Mouse (Mus musculus): ENCODE data around the gene 4930522H14Rik. TPM values are rescaled to one million over a fixed set of nuclear protein-coding genes. Genes with fewer than 3 reads are reported as not detected.

The 4930522H14Rik gene
- total and polyA plus RNA-seq, 3 experiments, result not detected

DNA sequence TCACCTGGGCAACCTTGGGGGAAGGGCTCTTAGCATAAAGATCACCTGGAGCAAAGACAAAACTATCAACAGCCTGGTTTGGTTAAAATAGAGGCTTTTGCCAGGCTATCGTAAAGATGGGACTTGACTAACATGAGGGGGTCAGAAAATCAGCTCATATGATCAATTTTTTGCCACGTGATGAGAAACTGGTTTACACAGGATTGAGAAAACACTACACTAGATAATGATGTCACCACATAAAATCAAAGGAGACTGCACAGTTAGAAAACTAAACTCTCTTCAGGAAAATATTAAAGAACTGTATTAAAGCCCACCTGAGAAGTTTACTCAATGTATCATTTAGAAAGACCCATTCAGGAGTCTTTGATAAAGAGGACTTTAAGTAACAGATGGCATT is 56.0 kb downstream of the 4930522H14Rik start:
- peaks cover 0 to 33% of the 10 kb centered on the region in 2 experiments; a peak in 2 of 4 replicates for H3K36me3 ChIP-seq (ENCODE audit: control insufficient read depth in 1 of 2, insufficient read depth in 2 of 2, low read length in 2 of 2)
- H3K4me3 ChIP-seq (ENCODE audit: control insufficient read depth in 1 of 2, insufficient read depth in 1 of 2, low read depth in 2 of 2, low read length in 2 of 2), result peak overlapping the region; percentile 9 to 100; a peak in 3 of 4 replicates
- TF ChIP-seq ZMIZ1 (IDR thresholded peaks at IDR 0.05; ENCODE audit: low read depth, low read length), result no peak
- peak; percentile 38; the same call in 1 of the 2 replicates for TF ChIP-seq USF1 (IDR thresholded peaks at IDR 0.05; ENCODE audit: low read depth, low read length)
- H3K79me2 ChIP-seq (ENCODE audit: control insufficient read depth, insufficient read depth, low read length, poor library complexity), result peaks cover 37% of the 10 kb centered on the region
- peaks cover 0 to 3% of the 10 kb centered on the region in 2 experiments; a peak in 3 of 4 replicates for H3K27me3 ChIP-seq (ENCODE audit: control insufficient read depth in 1 of 2, insufficient read depth in 2 of 2, low read length in 2 of 2)
- H3K4me1 ChIP-seq (ENCODE audit: control insufficient read depth in 1 of 2, insufficient read depth in 2 of 2, low read length in 2 of 2), result peaks cover 13 to 15% of the 10 kb centered on the region in 2 experiments
- H3K9ac ChIP-seq (ENCODE audit: control insufficient read depth, low read depth, low read length, poor library complexity, severe bottlenecking), result no peak overlapping the region; the same call in 1 of the 2 replicates
- H3K27ac ChIP-seq (ENCODE audit: control insufficient read depth, low read depth, low read length), result no peak overlapping the region
- H3K9me3 ChIP-seq (replicated peaks; ENCODE audit: insufficient read depth, low read length), result no peaks in the 10 kb centered on the region
- no peak for DNase-seq (ENCODE audit: low read depth, low spot score)

DNA sequence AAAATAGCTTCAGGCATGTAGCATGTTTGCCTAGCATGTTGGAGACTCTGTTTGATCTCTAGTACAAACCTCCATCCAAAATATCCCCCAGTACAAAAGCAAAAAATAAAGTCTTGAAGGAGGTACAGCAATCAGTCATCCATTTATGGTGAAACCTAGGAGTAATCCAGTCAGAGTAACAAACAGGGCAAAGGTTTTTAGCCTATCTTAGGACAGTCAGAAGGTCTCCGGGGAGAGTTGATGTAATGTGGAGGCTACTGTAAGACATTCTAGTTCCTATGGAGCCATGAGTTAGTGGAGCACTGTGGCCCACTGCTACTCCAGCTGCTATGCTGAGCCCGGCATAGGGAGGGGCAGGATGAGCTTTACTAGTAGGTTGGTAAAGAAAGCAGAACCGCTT is 58.5 kb downstream of the 4930522H14Rik start:
- H3K4me3 ChIP-seq (ENCODE audit: control insufficient read depth in 1 of 2, insufficient read depth in 1 of 2, low read depth in 2 of 2, low read length in 2 of 2), result no peak overlapping the region
- peaks cover 0 to 45% of the 10 kb centered on the region in 2 experiments; a peak in 3 of 4 replicates for H3K36me3 ChIP-seq (ENCODE audit: control insufficient read depth in 1 of 2, insufficient read depth in 2 of 2, low read length in 2 of 2)
- DNase-seq (ENCODE audit: low read depth, low spot score), result no peak

DNA sequence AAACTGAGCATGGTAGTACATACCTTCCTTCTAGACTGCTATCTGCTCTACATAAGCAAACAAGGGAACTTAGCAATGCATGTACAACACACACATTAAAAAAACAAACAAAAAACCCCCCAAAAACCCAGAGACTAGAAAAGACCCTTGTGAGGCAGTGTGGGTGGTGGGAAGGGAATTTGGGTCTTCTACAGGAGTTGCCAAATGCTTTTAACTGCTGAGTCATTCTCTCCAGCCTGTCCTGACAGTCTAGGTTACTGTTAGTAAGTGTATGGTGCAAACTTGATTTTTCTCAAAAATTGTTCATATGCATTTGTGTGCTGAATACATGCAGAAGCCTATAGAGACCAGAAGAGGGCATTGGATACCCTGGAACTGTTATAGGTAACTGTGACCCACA is 59.5 kb downstream of the 4930522H14Rik start:
- H3K4me1 ChIP-seq (ENCODE audit: control insufficient read depth in 1 of 2, insufficient read depth in 2 of 2, low read length in 2 of 2), result peaks cover 12 to 13% of the 10 kb centered on the region in 2 experiments
- H3K36me3 ChIP-seq (ENCODE audit: control insufficient read depth in 1 of 2, insufficient read depth in 2 of 2, low read length in 2 of 2), result peaks cover 0 to 46% of the 10 kb centered on the region in 2 experiments; a peak in 3 of 4 replicates
- H3K27ac ChIP-seq (ENCODE audit: control insufficient read depth, low read depth, low read length), result no peak overlapping the region
- TF ChIP-seq BHLHE40 (IDR thresholded peaks at IDR 0.05; ENCODE audit: borderline replicate concordance, low read depth, low read length) (no peak), GABPA (IDR thresholded peaks at IDR 0.05; ENCODE audit: low read depth, low read length) (peak; percentile 63; the same call in 1 of the 2 replicates), JUND (IDR thresholded peaks at IDR 0.05; ENCODE audit: low read depth, low read length) (no peak)
- H3K4me3 ChIP-seq (ENCODE audit: control insufficient read depth in 1 of 2, insufficient read depth in 1 of 2, low read depth in 2 of 2, low read length in 2 of 2), result no peak overlapping the region
- no peaks in the 10 kb centered on the region for H3K27me3 ChIP-seq (ENCODE audit: control insufficient read depth in 1 of 2, insufficient read depth in 2 of 2, low read length in 2 of 2)
- peak; percentile 36 for DNase-seq (ENCODE audit: low read depth, low spot score)
- no peaks in the 10 kb centered on the region for H3K9me3 ChIP-seq (replicated peaks; ENCODE audit: insufficient read depth, low read length)
- H3K79me2 ChIP-seq (ENCODE audit: control insufficient read depth, insufficient read depth, low read length, poor library complexity), result peaks cover 50% of the 10 kb centered on the region
- H3K9ac ChIP-seq (ENCODE audit: control insufficient read depth, low read depth, low read length, poor library complexity, severe bottlenecking), result no peak overlapping the region

More for the DNA sequence above, 58.5 kb downstream of the 4930522H14Rik start:
- Histone ChIP-seq H3K9ac (ENCODE audit: control insufficient read depth, low read depth, low read length, poor library complexity, severe bottlenecking) (no peak overlapping the region), H3K79me2 (ENCODE audit: control insufficient read depth, insufficient read depth, low read length, poor library complexity) (peaks cover 46% of the 10 kb centered on the region), H3K27me3 (ENCODE audit: control insufficient read depth in 1 of 2, insufficient read depth in 2 of 2, low read length in 2 of 2) (no peaks in the 10 kb centered on the region; a peak in 1 of 4 replicates), H3K4me1 (ENCODE audit: control insufficient read depth in 1 of 2, insufficient read depth in 2 of 2, low read length in 2 of 2) (peaks cover 13 to 15% of the 10 kb centered on the region in 2 experiments), H3K9me3 (replicated peaks; ENCODE audit: insufficient read depth, low read length) (no peaks in the 10 kb centered on the region), H3K27ac (ENCODE audit: control insufficient read depth, low read depth, low read length) (no peak overlapping the region)
- TF ChIP-seq UBTF (IDR thresholded peaks at IDR 0.05; ENCODE audit: borderline replicate concordance, insufficient read depth, low read depth, low read length) (no peak), SIN3A (IDR thresholded peaks at IDR 0.05; ENCODE audit: low read length) (no peak), GABPA (IDR thresholded peaks at IDR 0.05; ENCODE audit: low read depth, low read length) (no peak), TCF12 (IDR thresholded peaks at IDR 0.05; ENCODE audit: low read depth, low read length) (no peak), MAX (IDR thresholded peaks at IDR 0.05; ENCODE audit: low read length) (no peak), TBP (IDR thresholded peaks at IDR 0.05; ENCODE audit: low read depth, low read length) (no peak), POLR2AphosphoS5 (IDR thresholded peaks at IDR 0.05; ENCODE audit: borderline replicate concordance, low read depth, low read length) (no peak), POLR2AphosphoS2 (IDR thresholded peaks at IDR 0.05; ENCODE audit: low read length) (no peak), ZC3H11A (IDR thresholded peaks at IDR 0.05; ENCODE audit: low read depth, low read length) (no peak), EP300 (IDR thresholded peaks at IDR 0.05; ENCODE audit: low read depth in 1 of 2, low read length in 2 of 2) (no peak), ZMIZ1 (IDR thresholded peaks at IDR 0.05; ENCODE audit: low read depth, low read length) (no peak), ETS1 (IDR thresholded peaks at IDR 0.05; ENCODE audit: low read depth, low read length) (no peak)
